Mouse (Mus musculus) thymus, postnatal 0 days (tissue): ENCODE measurements around the gene Nfkb1. TPM values are rescaled to one million over a fixed set of nuclear protein-coding genes. Genes with fewer than 3 reads are reported as not detected.

Experiments
- DNase-seq: peaks from one replicate; pipeline ENCODE4 v3.0.0-alpha.2; 2015; ENCODE audit warnings: low spot score
- polyA plus RNA-seq: library from polyadenylated mRNA; unstranded; fragments of >200 nt; fragmentation: Nextera tagmentation; extraction: Ambion mirVana; gene quantifications from 2 replicates; pipeline ENCODE4 v1.2.1, GENCODE M21; 2015

Gene Nfkb1
- polyA plus RNA-seq = 50.9 and 54.3 TPM in 2 replicates

- peak; percentile 69 for DNase-seq
Measured at GRCm38 (mm10) chr3:135691191-135692131, at the start of gene Nfkb1. Gene Nfkb1 (minus strand): TSS chr3:135691547.

GRCm38 (mm10) chr3:135740711-135741110 is 49.4 kb upstream of the Nfkb1 start:
- no peak for DNase-seq

- DNase-seq = no peak
Measured at GRCm38 (mm10) chr3:135734736-135735135, 43.4 kb upstream of the Nfkb1 start.

GRCm38 (mm10) chr3:135732747-135733445 is 41.5 kb upstream of the Nfkb1 start:
- DNase-seq = no peak

- DNase-seq = peak; percentile 95
Measured at GRCm38 (mm10) chr3:135731292-135732047, 40.1 kb upstream of the Nfkb1 start.

- DNase-seq = no peak
Measured at GRCm38 (mm10) chr3:135730790-135731189, 39.4 kb upstream of the Nfkb1 start.

- DNase-seq = no peak
Measured at GRCm38 (mm10) chr3:135729575-135729974, 38.2 kb upstream of the Nfkb1 start.

GRCm38 (mm10) chr3:135728900-135729299 is 37.6 kb upstream of the Nfkb1 start:
- DNase-seq = no peak

GRCm38 (mm10) chr3:135727339-135727738 is 36.0 kb upstream of the Nfkb1 start:
- no peak for DNase-seq

GRCm38 (mm10) chr3:135726521-135727275 is 35.4 kb upstream of the Nfkb1 start:
- DNase-seq = no peak

- no peak for DNase-seq
Measured at GRCm38 (mm10) chr3:135726023-135726422, 34.7 kb upstream of the Nfkb1 start.

- peak; percentile 43 for DNase-seq
Measured at GRCm38 (mm10) chr3:135722104-135722503, 30.8 kb upstream of the Nfkb1 start.

GRCm38 (mm10) chr3:135719969-135720368 is 28.6 kb upstream of the Nfkb1 start:
- DNase-seq = no peak

GRCm38 (mm10) chr3:135719179-135719532 is 27.8 kb upstream of the Nfkb1 start:
- DNase-seq = peak; percentile 12

GRCm38 (mm10) chr3:135718323-135719178 is 27.2 kb upstream of the Nfkb1 start:
- DNase-seq = peak; percentile 35

GRCm38 (mm10) chr3:135713016-135713950 is 21.9 kb upstream of the Nfkb1 start:
- DNase-seq = peak; percentile 36

GRCm38 (mm10) chr3:135711613-135712012 is 20.3 kb upstream of the Nfkb1 start:
- no peak for DNase-seq

- DNase-seq = no peak
Measured at GRCm38 (mm10) chr3:135711040-135711570, 19.8 kb upstream of the Nfkb1 start.
